Mouse (Mus musculus) spleen, adult 2 months (tissue): Measurements from ENCODE around the gene 9530003J23Rik. TPM values are rescaled to one million over a fixed set of nuclear protein-coding genes. Genes with fewer than 3 reads are reported as not detected.

ENCODE experiments used
- DNase-seq, 2 experiments: peaks; one replicate each; pipeline versions ENCODE4 v3.0.0 to v3.0.0-alpha.2; 2012 to 2021; ENCODE audit warnings: low spot score in 2 of 2, low read depth in 1 of 2
- H3K27ac ChIP-seq: fragments of 200-500 bp; 2 replicates; pipeline ENCODE4 v1.5.1; 2012; ENCODE audit warnings: low read length, inconsistent platforms; ENCODE audit not compliant: insufficient read depth
- H3K27me3 ChIP-seq: fragments of 200-500 bp; 2 replicates; pipeline ENCODE4 v1.6.1; 2012; ENCODE audit warnings: mild to moderate bottlenecking, moderate library complexity, low read length, inconsistent platforms; ENCODE audit not compliant: control insufficient read depth, insufficient read depth
- H3K36me3 ChIP-seq: fragments of 200-500 bp; 2 replicates; pipeline ENCODE4 v1.6.1; 2012; ENCODE audit warnings: mild to moderate bottlenecking, low read length, inconsistent platforms; ENCODE audit not compliant: control insufficient read depth, insufficient read depth
- H3K4me1 ChIP-seq: fragments of 200-500 bp; 2 replicates; pipeline ENCODE4 v1.6.1; 2011; ENCODE audit warnings: inconsistent platforms; ENCODE audit not compliant: control insufficient read depth, insufficient read depth, insufficient read length
- H3K4me3 ChIP-seq: fragments of 200-500 bp; 2 replicates; pipeline ENCODE4 v1.5.1; 2011; ENCODE audit warnings: mild to moderate bottlenecking, inconsistent platforms; ENCODE audit not compliant: insufficient read depth, insufficient read length; ENCODE audit errors: extremely low read depth
- CTCF ChIP-seq: fragments of 200-500 bp; IDR thresholded peaks from 2 replicates; pipeline ENCODE4 v1.5.1; 2011; ENCODE audit warnings: mild to moderate bottlenecking, inconsistent platforms; ENCODE audit not compliant: insufficient read depth, insufficient read length, insufficient replicate concordance; ENCODE audit errors: extremely low read depth
- POLR2A ChIP-seq: fragments of 200-500 bp; IDR thresholded peaks from 2 replicates; pipeline ENCODE4 v1.6.1; 2011; ENCODE audit warnings: low read depth, low read length, inconsistent platforms
- WGBS: fragments of 180-500 bp; shearing (Covaris S2); methylation state at CpG from one replicate; pipeline ENCODE4 v1.1.7; 2018; 5-methylcytosine and 5-hydroxymethylcytosine counted together
- polyA plus RNA-seq: library from polyadenylated mRNA; depleted of rRNA; stranded (reverse); fragments of >200 nt; gene quantifications from 2 replicates; pipeline ENCODE4 v1.2.3, GENCODE M21; 2012

9530003J23Rik gene
- polyA plus RNA-seq, 1 experiment = not detected

DNA sequence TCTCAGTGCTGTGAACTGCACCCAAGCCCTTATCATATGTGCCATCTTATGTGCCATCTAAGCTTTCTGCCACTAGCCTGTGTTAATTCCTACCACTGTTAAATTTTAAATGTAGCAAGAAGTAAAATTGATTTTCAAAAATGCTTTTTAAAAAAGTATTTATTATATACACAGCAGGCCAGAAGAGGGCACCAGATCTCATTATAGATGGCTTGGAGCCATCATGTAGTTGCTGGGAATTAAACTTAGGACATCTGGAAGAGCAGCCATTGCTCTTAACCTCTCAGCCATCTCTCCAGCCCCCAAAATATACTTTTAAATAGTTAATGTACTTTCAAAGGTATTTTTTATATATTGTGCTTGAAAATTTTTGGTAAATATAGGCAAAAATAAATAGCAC, 33.5 kb upstream of the 9530003J23Rik start:
- no peak for DNase-seq
- TF ChIP-seq CTCF (no peak), POLR2A (no peak)
- Histone ChIP-seq H3K4me3 (no peak overlapping the region), H3K27ac (no peak overlapping the region), H3K4me1 (no peaks in the 10 kb centered on the region), H3K27me3 (no peaks in the 10 kb centered on the region), H3K36me3 (no peaks in the 10 kb centered on the region)

GRCm38 (mm10) chr10:117259870-117260269, 21.4 kb upstream of the 9530003J23Rik start:
- no peak overlapping the region for H3K4me3 ChIP-seq
- H3K4me1 ChIP-seq = no peaks in the 10 kb centered on the region
- H3K36me3 ChIP-seq = no peaks in the 10 kb centered on the region
- no peak for TF ChIP-seq CTCF
- TF ChIP-seq POLR2A = no peak
- no peak for DNase-seq
- no peaks in the 10 kb centered on the region for H3K27me3 ChIP-seq
- no peak overlapping the region for H3K27ac ChIP-seq

GRCm38 (mm10) chr10:117235866-117236265, 2.6 kb downstream of the 9530003J23Rik start:
- H3K36me3 ChIP-seq = no peaks in the 10 kb centered on the region
- DNase-seq = no peak
- H3K27ac ChIP-seq = no peak overlapping the region
- H3K27me3 ChIP-seq = no peaks in the 10 kb centered on the region
- no peak for TF ChIP-seq CTCF
- TF ChIP-seq POLR2A = no peak
- H3K4me1 ChIP-seq = no peaks in the 10 kb centered on the region
- 74% methylated on average over 11 of the region's 11 CpGs for WGBS
- no peak overlapping the region for H3K4me3 ChIP-seq

- no peak for TF ChIP-seq CTCF
- no peak for TF ChIP-seq POLR2A
- DNase-seq = no peak
- H3K27ac ChIP-seq = no peak overlapping the region
- no peak overlapping the region for H3K4me3 ChIP-seq
- 76% methylated on average over 4 of the region's 4 CpGs for WGBS
- no peaks in the 10 kb centered on the region for H3K27me3 ChIP-seq
- no peaks in the 10 kb centered on the region for H3K4me1 ChIP-seq
- no peaks in the 10 kb centered on the region for H3K36me3 ChIP-seq
Measured at GRCm38 (mm10) chr10:117234825-117235224, 3.7 kb downstream of the 9530003J23Rik start.

GRCm38 (mm10) chr10:117229826-117230225, 8.7 kb downstream of the 9530003J23Rik start:
- DNase-seq = no peak
- Histone ChIP-seq H3K4me1 (no peaks in the 10 kb centered on the region), H3K4me3 (no peak overlapping the region), H3K36me3 (no peaks in the 10 kb centered on the region), H3K27ac (no peak overlapping the region), H3K27me3 (no peaks in the 10 kb centered on the region)
- TF ChIP-seq CTCF = no peak
- TF ChIP-seq POLR2A = no peak
- WGBS = 82% methylated on average over 16 of the region's 16 CpGs

- no peak for DNase-seq
- 87% methylated on average over 3 of the region's 3 CpGs for WGBS
- H3K4me1 ChIP-seq = no peaks in the 10 kb centered on the region
- H3K4me3 ChIP-seq = no peak overlapping the region
- no peak overlapping the region for H3K27ac ChIP-seq
- no peaks in the 10 kb centered on the region for H3K27me3 ChIP-seq
- TF ChIP-seq POLR2A (no peak), CTCF (no peak)
- peaks cover 6% of the 10 kb centered on the region for H3K36me3 ChIP-seq
Measured at GRCm38 (mm10) chr10:117226002-117226401, 12.5 kb downstream of the 9530003J23Rik start.

DNA sequence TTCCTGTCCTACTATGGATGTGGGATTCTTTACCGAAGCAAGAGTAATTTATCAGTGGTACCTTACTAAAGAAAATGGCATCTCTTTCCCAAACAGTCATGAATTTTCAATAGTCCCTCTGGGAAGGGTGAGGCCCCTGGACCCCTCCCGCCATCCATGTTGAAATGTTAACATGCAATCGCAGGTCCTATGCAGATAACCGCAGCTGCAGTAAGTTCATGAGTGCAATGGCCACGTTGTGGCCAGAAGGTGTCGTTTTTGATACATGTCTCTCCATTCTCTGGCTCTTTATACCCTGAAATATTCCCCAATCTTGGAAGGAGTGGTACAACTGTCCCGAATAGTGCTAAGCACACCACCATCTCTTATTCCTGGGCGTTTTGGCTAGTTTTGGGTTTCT, 13.4 kb downstream of the 9530003J23Rik start:
- Histone ChIP-seq H3K36me3 (peaks cover 12% of the 10 kb centered on the region), H3K27me3 (no peaks in the 10 kb centered on the region), H3K4me3 (no peak overlapping the region), H3K4me1 (no peaks in the 10 kb centered on the region), H3K27ac (no peak overlapping the region)
- DNase-seq = no peak
- TF ChIP-seq CTCF (no peak), POLR2A (no peak)
- WGBS = 67% methylated on average over 8 of the region's 8 CpGs
